Mouse (Mus musculus) layer of hippocampus, postnatal 14 days (tissue): ENCODE results near the gene Smarca4. TPM values are rescaled to one million over a fixed set of nuclear protein-coding genes. Genes with fewer than 3 reads are reported as not detected.
"Not testable (repeated sequence)": the region's sequence is repeated elsewhere in the genome, so short reads cannot be mapped to it uniquely, and the experiment has no call there.

Source experiments
- DNase-seq, 2 experiments: peaks; one replicate each; pipeline ENCODE4 v3.0.0; 2021 to 2022; ENCODE audit warnings: low spot score in 2 of 2, mixed read lengths in 1 of 2
- total RNA-seq, 2 experiments: library from RNA; stranded (reverse); gene quantifications; 2 replicates each; pipeline ENCODE4 v1.2.3; 2021

Smarca4 gene
- total RNA-seq, 2 experiments from 2014 or later = 121 to 123 TPM

GRCm38 (mm10) chr9:21652263-21652662 is 36.3 kb downstream of the Smarca4 start:
- no peak for DNase-seq

DNA sequence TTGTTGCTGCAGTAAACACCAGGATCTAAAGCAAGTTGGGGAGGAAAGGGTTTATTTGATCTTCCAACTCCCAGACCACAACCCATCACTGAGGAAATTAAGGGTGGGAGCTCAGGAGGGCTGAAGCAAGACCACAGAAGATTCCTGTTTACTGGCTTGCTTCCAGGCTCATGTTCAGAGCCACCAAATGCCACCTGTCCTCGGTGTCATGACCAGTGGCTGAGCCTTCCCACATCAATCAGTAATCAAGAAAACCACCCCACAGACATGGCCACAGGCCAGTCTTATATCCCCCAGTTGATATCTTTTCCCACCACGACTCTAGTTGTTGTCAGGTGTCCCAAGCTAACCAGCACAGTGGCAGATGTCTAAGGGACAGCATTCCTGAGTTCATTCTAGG is 37.3 kb downstream of the Smarca4 start:
- no peak for DNase-seq

- DNase-seq = peak in 1 of 2 experiments; percentile 53
These were observed 46.1 kb downstream of the Smarca4 start for GRCm38 (mm10) chr9:21662034-21662433.

GRCm38 (mm10) chr9:21668946-21669345 is 53.0 kb downstream of the Smarca4 start:
- DNase-seq = no peak

- DNase-seq = no peak
These were observed 54.4 kb downstream of the Smarca4 start for GRCm38 (mm10) chr9:21670354-21670753.

DNA sequence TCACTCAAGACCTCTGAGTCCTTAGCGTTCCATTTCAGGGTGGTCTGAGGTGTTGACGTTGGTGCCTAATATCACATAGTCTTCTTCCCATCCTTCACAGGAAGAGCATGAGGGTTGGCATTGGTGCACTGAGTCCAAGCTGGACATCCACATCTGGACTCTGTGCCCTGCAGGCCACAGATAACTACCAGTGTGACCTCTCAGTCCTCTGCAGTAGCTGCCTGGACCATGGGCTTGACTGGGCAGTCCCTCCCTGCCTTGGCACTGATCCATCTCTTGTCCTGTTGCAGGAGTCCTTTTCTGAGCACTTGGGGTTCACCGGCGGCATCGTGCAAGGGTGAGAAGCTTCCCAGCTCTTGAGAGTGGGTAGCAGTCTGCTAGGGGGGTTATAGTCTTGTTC is 55.8 kb downstream of the Smarca4 start:
- no peak for DNase-seq

GRCm38 (mm10) chr9:21677706-21678105 is 61.7 kb downstream of the Smarca4 start:
- no peak for DNase-seq

- DNase-seq = no peak
These were observed 64.5 kb downstream of the Smarca4 start for GRCm38 (mm10) chr9:21680448-21680847.

DNA sequence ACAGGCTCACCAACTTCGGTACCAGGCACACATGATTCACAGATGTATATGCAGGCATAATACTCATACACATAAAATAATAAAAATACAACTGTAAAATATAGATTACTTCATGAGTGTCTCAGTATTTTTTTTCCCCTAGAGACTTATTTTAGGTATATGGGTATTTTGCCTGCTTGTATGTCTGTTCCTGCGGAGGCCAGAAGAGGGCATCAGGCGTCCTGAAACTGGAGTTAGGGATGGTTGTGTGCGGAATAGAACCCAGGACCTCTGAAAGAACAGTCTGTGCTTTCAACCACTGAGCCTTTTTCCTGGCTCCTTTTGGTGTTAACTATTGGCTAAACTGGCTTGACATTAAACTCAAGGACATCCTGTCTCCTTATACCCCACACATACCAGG is 66.9 kb downstream of the Smarca4 start:
- DNase-seq = no peak

GRCm38 (mm10) chr9:21683897-21684296 is 67.9 kb downstream of the Smarca4 start:
- DNase-seq = no peak

DNA sequence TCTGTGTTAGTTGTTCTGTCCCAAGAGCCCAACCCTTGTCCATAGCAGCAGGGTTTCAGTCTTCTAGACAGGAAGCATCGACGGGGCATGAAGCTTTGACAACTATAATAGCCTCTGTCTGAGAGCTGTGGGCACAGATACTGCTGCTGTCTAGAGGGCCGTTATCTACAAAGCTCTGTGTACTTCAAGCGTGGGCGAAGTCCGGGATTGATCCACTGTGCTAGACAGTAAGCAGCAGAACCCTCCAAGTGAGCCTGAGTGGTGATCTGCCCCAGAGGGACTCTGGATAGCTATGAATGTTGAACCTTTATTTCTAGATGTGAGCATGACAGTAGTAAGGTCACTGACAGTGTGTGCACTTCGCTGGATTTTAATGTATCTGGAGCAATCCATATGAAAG is 72.6 kb downstream of the Smarca4 start:
- no peak for DNase-seq

DNA sequence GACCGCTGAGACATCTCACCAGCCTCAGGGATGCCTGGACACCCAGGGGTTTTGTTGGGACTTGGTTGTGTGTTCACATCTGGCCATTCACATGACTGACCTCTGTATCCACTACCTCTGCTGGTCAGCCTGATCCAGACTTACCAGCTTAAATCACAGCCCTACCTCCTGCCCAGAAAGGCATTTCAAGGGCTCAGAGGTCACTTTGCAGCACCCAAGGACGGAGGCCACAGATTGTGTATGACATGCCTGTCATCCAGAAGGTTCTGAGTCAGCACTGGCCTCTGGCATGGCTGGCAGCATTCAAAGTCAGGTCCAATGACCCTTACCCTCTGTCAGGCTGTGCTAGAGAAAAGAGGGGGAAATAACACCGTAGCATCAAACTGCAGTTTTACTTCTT is 74.1 kb downstream of the Smarca4 start:
- DNase-seq = no peak

GRCm38 (mm10) chr9:21691862-21692261 is 75.9 kb downstream of the Smarca4 start:
- no peak for DNase-seq

DNA sequence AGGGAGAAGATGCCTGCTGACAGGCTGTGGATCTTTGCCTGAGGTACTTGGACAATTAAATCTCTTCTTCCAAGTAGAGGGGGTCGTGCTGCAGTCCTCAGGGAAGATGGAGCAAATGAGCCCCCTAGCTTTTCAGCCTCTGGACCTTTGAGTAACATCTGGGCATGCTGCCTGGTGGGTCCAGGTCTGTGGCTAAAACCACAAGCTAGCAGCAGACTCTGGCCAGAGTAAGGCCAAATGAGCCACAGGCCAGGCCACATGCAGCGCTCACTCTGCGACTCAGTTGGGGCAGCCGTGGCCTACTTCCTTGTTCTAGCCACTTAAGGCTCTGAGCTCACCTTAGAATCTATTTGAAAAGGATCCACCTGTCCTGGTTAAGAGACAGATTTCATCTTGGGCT is 76.5 kb downstream of the Smarca4 start:
- no peak for DNase-seq

- DNase-seq = no peak
These were observed 78.1 kb downstream of the Smarca4 start for GRCm38 (mm10) chr9:21694071-21694470.

- no peak for DNase-seq
These were observed 79.3 kb downstream of the Smarca4 start for GRCm38 (mm10) chr9:21695229-21695792.

DNA sequence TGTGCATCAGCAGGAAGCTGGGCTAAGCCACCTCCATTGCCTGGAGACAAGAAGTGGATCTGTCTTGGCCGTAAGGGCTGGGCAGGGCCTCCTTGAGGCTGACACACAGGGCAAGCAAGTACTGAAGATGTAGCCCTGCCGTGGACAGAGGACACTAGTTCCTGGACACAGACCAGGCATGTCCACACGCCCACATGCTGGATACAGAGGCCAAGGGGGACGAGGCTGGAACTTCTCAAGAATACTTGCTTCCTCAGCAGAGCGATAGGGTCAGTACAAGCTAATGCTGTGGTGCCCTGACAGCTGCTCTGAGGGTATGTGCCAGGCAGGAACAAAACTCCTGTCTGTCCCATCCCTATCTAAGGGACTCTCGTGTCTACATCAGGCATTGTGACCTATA is 81.2 kb downstream of the Smarca4 start:
- DNase-seq = no peak

DNA sequence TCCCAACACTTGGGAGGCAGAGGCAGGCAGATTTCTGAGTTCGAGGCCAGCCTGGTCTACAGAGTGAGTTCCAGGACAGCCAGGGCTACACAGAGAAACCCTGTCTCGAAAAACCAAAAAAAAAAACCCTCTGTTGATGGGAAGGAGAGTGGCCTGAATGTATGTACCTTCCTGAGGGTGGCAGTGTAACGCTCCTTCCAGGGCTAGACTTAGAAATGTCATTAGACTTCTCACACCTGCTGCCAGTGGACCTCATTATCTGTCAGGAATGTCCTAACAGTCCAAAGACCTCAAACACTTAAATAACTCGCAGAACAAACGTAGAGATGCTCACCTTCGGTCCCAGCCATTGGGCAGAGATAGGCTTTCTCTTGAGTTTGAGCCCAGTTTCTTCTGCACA is 83.3 kb downstream of the Smarca4 start:
- DNase-seq = not testable (repeated sequence)

- DNase-seq = no peak
These were observed 85.1 kb downstream of the Smarca4 start for GRCm38 (mm10) chr9:21701091-21701490.

- no peak for DNase-seq
These were observed 87.5 kb downstream of the Smarca4 start for GRCm38 (mm10) chr9:21703494-21703893.

GRCm38 (mm10) chr9:21706085-21706484 is 90.1 kb downstream of the Smarca4 start:
- no peak for DNase-seq

- DNase-seq = no peak
These were observed 90.8 kb downstream of the Smarca4 start for GRCm38 (mm10) chr9:21706586-21707265.

GRCm38 (mm10) chr9:21709340-21709739 is 93.4 kb downstream of the Smarca4 start:
- DNase-seq = no peak
